Mouse (Mus musculus): Measurements from ENCODE around the gene Ppfia2. TPM values are rescaled to one million over a fixed set of nuclear protein-coding genes. Genes with fewer than 3 reads are reported as not detected.

The Ppfia2 gene
- polyA plus RNA-seq (2014; fragmentation: Illumina TruSeq; extraction: RNeasy Lipid Tissue Mini Kit (QIAGEN cat#74804); ENCODE audit: low read depth, low replicate concordance): 0.49 TPM

DNA sequence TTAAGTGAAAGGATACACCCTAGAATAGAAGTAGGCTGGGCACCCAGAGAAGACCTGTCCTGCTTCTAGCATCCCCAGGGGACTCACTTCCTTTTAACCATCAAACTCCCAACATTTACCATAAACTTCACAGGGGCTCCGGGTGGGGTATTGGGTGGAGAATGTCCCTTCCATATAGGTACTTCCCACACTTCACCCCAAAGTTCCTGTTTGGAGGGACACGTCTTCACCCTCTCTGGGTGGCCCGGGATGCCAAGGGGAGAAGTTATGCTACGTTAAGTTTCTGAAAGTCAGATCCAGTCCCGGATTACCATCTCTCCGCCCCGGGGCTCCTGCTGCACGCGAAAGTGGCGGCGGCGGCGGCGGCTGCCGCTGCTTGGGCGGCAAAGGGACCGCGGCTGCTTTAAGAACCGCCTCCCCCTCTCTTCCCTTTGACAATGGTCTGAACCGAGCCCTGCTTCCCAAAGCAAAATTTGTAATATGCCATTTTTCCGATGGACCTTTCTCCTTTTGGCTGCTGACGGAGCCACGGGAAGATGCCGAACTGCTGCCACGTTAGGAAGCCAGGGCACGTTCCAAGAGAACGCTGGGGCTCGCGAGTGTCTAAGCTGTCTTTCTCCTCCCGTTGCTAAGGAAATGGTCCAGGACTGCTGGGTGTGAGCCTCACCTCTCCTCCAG lies at the start of gene Ppfia2:
Gene Ppfia2 (plus strand): TSS at position 485 of the 678 bp plus-strand sequence.

Data from kidney, adult 10 weeks (tissue).